ENCODE assay signal across 8 mouse cellular contexts in the genomic region with DNA sequence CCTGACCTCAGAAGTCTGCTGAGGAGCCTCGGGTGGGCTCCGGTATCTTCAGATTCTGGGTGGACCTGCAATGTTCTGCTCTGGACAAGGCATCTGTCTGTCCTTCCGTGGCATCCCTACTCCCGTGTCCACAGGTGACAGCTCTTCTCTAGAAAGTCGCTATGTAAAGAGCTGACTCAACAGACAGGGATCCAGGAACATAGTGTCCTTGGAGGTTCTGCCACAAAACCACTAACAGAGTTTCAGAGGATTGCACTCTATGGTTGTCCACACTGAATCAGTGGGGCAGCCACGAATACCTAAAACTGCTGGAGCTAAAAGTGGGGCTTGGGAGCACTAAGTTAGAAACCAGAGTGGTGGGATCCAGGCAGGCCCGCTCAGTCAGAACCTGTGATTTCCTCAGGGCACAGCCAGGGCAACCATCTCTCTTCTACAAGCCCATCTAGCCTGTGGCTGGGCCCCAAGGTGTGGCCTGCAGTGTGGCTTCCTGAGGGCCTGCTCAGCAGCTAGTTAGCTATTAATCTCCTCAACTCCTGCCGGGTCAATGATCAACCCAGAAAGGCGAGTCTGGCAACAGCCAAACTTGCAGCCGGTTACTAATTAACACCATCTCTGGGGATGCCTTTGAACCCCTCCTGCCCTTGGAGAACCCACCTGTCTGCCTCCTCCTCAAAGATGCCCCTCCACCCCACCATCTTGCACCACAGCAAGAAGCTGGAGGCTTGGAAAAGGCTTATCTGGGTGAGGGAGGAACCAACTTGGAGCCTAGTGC. TPM values are rescaled to one million over a fixed set of nuclear protein-coding genes. Genes with fewer than 3 reads are reported as not detected.
DNase-seq lines count a peak whose midpoint lies in the region; ATAC-seq lines count a peak whose summit lies in the region.

No protein-coding gene starts in this region.

- peaks cover 86% of the 10 kb centered on the region for H3K36me3 ChIP-seq in hindbrain, embryonic 10.5 days
- H3K36me3 ChIP-seq in hindbrain, embryonic 14.5 days (replicated peaks; ENCODE audit: control insufficient read depth, insufficient read depth): peaks cover 40% of the 10 kb centered on the region
- H3K36me3 ChIP-seq in intestine, embryonic 16.5 days (ENCODE audit: control insufficient read depth, insufficient read depth, low read length): peaks cover 25% of the 10 kb centered on the region; the same call in 1 of the 2 replicates
- H3K36me3 ChIP-seq in neural tube, embryonic 14.5 days (ENCODE audit: control insufficient read depth, insufficient read depth, low read length): peaks cover 9% of the 10 kb centered on the region; the same call in 1 of the 2 replicates

- H3K9ac ChIP-seq in hindbrain, embryonic 14.5 days: no peak overlapping the region
- H3K9ac ChIP-seq in intestine, embryonic 16.5 days (ENCODE audit: low read depth, low read length): no peak overlapping the region
- H3K9ac ChIP-seq in neural tube, embryonic 14.5 days (replicated peaks; ENCODE audit: low read depth, low read length): no peak overlapping the region

- H3K27me3 ChIP-seq in hindbrain, embryonic 10.5 days (ENCODE audit: insufficient read depth, poor library complexity, severe bottlenecking): no peaks in the 10 kb centered on the region
- no peaks in the 10 kb centered on the region for H3K27me3 ChIP-seq in hindbrain, embryonic 14.5 days (ENCODE audit: control insufficient read depth, insufficient read depth, low read length)
- H3K27me3 ChIP-seq in intestine, embryonic 16.5 days (replicated peaks; ENCODE audit: control insufficient read depth, insufficient read depth, low read length): no peaks in the 10 kb centered on the region
- no peaks in the 10 kb centered on the region for H3K27me3 ChIP-seq in neural tube, embryonic 14.5 days (ENCODE audit: control insufficient read depth, insufficient read depth, low read length)

- no peak for ATAC-seq in hindbrain, embryonic 14.5 days (ENCODE audit: low FRiP score)
- peak; percentile 90 for ATAC-seq in intestine, embryonic 16.5 days
- no peak for ATAC-seq in neural tube, embryonic 14.5 days (ENCODE audit: low read depth)
- no peak for ATAC-seq in frontal cortex, adult (ENCODE audit: low TSS enrichment)

- no peak for DNase-seq in hindbrain, embryonic 10.5 days (ENCODE audit: low spot score)
- DNase-seq in hindbrain, embryonic 14.5 days (ENCODE audit: low spot score): no peak
- peak; percentile 54 for DNase-seq in liver
- DNase-seq in layer of hippocampus, adult 18-20 months (ENCODE audit: low spot score in 2 of 2): no peak
- DNase-seq in layer of hippocampus, adult 8-10 months (ENCODE audit: low spot score in 2 of 2): no peak

- no peak overlapping the region for H3K4me3 ChIP-seq in hindbrain, embryonic 10.5 days
- H3K4me3 ChIP-seq in hindbrain, embryonic 14.5 days (replicated peaks; ENCODE audit: low read length): no peak overlapping the region
- 0 out of 2 replicates have a peak overlapping the region, but pooled peaks have one; percentile 3 for H3K4me3 ChIP-seq in intestine, embryonic 16.5 days (ENCODE audit: low read length)
- no peak overlapping the region for H3K4me3 ChIP-seq in neural tube, embryonic 14.5 days (ENCODE audit: low read depth, low read length)

- WGBS in hindbrain, embryonic 10.5 days: 85% methylated on average over 10 of the region's 10 CpGs
- WGBS in hindbrain, embryonic 14.5 days: 75% methylated on average over 10 of the region's 10 CpGs
- 54% methylated on average over 10 of the region's 10 CpGs for WGBS in intestine, embryonic 16.5 days
- 71% methylated on average over 10 of the region's 10 CpGs for WGBS in neural tube, embryonic 14.5 days

- no peak overlapping the region for H3K4me2 ChIP-seq in hindbrain, embryonic 14.5 days (replicated peaks)
- H3K4me2 ChIP-seq in intestine, embryonic 16.5 days (ENCODE audit: low read depth, low read length): peak overlapping the region; percentile 36
- peak overlapping the region; percentile 6; the same call in 1 of the 2 replicates for H3K4me2 ChIP-seq in neural tube, embryonic 14.5 days (ENCODE audit: low read depth, low read length)

- no peaks in the 10 kb centered on the region for H3K9me3 ChIP-seq in hindbrain, embryonic 10.5 days
- H3K9me3 ChIP-seq in hindbrain, embryonic 14.5 days (ENCODE audit: control insufficient read depth, low read length): no peaks in the 10 kb centered on the region
- H3K9me3 ChIP-seq in intestine, embryonic 16.5 days (ENCODE audit: control insufficient read depth, low read length): no peaks in the 10 kb centered on the region
- no peaks in the 10 kb centered on the region for H3K9me3 ChIP-seq in neural tube, embryonic 14.5 days (ENCODE audit: control insufficient read depth, low read length)

- peak overlapping the region; percentile 6; the same call in 1 of the 2 replicates for H3K27ac ChIP-seq in hindbrain, embryonic 10.5 days
- H3K27ac ChIP-seq in hindbrain, embryonic 14.5 days: no peak overlapping the region
- H3K27ac ChIP-seq in intestine, embryonic 16.5 days (ENCODE audit: low read length): peak overlapping the region; percentile 84
- no peak overlapping the region for H3K27ac ChIP-seq in neural tube, embryonic 14.5 days (ENCODE audit: low read depth, low read length)

- peaks cover 90% of the 10 kb centered on the region for H3K4me1 ChIP-seq in hindbrain, embryonic 10.5 days (replicated peaks)
- peaks cover 66% of the 10 kb centered on the region for H3K4me1 ChIP-seq in hindbrain, embryonic 14.5 days (replicated peaks; ENCODE audit: control insufficient read depth, insufficient read depth, low read length)
- H3K4me1 ChIP-seq in intestine, embryonic 16.5 days (ENCODE audit: control insufficient read depth, insufficient read depth, low read length): peaks cover 53% of the 10 kb centered on the region
- H3K4me1 ChIP-seq in neural tube, embryonic 14.5 days (ENCODE audit: control insufficient read depth, insufficient read depth, low read length): peaks cover 52% of the 10 kb centered on the region

RNA-seq across cellular contexts. Expression of gene Notch1, which starts 34.6 kb away (rescaled TPM):
- polyA plus RNA-seq in hindbrain, embryonic 10.5 days (2016; fragmentation: Nextera tagmentation; extraction: Ambion mirVana): 39.1 and 46.4 TPM in 2 replicates
- polyA plus RNA-seq in hindbrain, embryonic 14.5 days (2014; fragmentation: Nextera tagmentation; extraction: Ambion mirVana): 23.3 and 25.6 TPM in 2 replicates
- 7.4 and 8.4 TPM in 2 replicates for polyA plus RNA-seq in intestine, embryonic 16.5 days (2015; fragmentation: Nextera tagmentation; extraction: Ambion mirVana)
- polyA plus RNA-seq in neural tube, embryonic 14.5 days (2014; fragmentation: Nextera tagmentation; extraction: Ambion mirVana): 20.8 and 26.6 TPM in 2 replicates
- total RNA-seq in layer of hippocampus, adult 18-20 months (2021): 10 to 100 TPM; 26.4 to 26.9 TPM
- 10 to 100 TPM; 31.0 to 36.2 (median 34.2) TPM for total RNA-seq in layer of hippocampus, adult 8-10 months (2022)

RNA-seq across cellular contexts. Expression of gene Sec16a, which starts 36.9 kb away (rescaled TPM):
- polyA plus RNA-seq in hindbrain, embryonic 10.5 days (2016; fragmentation: Nextera tagmentation; extraction: Ambion mirVana): 25.2 and 28.9 TPM in 2 replicates
- 29.1 and 30.0 TPM in 2 replicates for polyA plus RNA-seq in hindbrain, embryonic 14.5 days (2014; fragmentation: Nextera tagmentation; extraction: Ambion mirVana)
- 19.1 and 20.4 TPM in 2 replicates for polyA plus RNA-seq in intestine, embryonic 16.5 days (2015; fragmentation: Nextera tagmentation; extraction: Ambion mirVana)
- polyA plus RNA-seq in neural tube, embryonic 14.5 days (2014; fragmentation: Nextera tagmentation; extraction: Ambion mirVana): 27.2 and 35.2 TPM in 2 replicates
- total RNA-seq in layer of hippocampus, adult 18-20 months (2021): 10 to 100 TPM; 50.3 to 50.4 TPM
- 10 to 100 TPM; 48.2 to 56.5 (median 54.5) TPM for total RNA-seq in layer of hippocampus, adult 8-10 months (2022)

Comparison
In these comparisons a context has a peak if more than half of its experiments do, and no peak if none do; other contexts are left out.
1. H3K27ac ChIP-seq: peak in hindbrain, embryonic 10.5 days (single experiment) and intestine, embryonic 16.5 days (single experiment); none in hindbrain, embryonic 14.5 days (single experiment) and neural tube, embryonic 14.5 days (single experiment).